Mouse (Mus musculus): ENCODE measurements at regions not wholly inside any gene's neighbourhood (a gene's known extent, or its start where the extent isn't known, plus 50 kb on each side); places are given as distances from the start of the nearest gene placed in this dataset.

DNA sequence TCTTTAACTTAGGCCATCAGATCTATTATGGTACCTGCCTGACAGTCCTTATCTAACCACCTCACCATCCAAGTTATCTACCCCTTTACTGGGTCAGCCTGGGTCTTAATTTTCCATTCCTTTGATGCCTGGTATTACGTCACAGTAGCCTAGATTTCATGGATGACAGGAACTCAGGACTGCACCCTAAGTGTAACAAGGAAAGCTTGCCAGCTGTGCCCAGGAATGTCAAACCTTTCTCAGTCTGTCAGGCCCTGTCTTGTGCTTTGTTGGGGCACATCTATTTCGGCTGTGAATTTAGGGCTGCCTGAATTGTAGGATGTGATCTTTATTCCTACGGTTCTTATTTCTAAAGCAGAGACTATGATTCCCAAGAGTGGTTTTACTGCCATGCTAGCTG, 94.6 kb upstream of the Arhgap5 start:
- ATAC-seq (ENCODE audit: low FRiP score, low read depth) = no peak

DNA sequence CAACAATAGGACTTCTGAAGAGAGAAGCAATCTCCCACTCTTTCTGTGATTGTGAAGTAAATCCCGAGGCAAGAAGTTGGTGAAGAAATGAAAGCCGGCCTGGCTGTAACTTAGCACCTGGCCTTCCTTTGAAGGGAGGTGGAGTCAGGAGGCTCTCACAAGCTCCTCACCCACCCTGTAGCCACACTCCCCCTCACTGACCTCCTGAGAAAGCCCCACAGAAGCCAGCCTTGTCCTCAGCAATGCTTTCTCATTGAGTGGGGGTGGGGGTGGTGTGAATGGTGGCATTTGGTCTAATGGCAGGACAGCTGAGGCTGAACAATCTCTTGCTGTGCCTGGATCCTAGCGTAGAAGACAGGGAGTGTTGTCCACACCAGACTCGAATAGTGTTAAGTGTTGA, 91.6 kb upstream of the Arhgap5 start:
- ATAC-seq (ENCODE audit: low FRiP score, low read depth) = no peak
- H3K27me3 ChIP-seq = no peaks in the 10 kb centered on the region
- WGBS = 63% methylated on average over 4 of the region's 4 CpGs
- H3K4me1 ChIP-seq = peaks cover 18% of the 10 kb centered on the region
- no peaks in the 10 kb centered on the region for H3K9me3 ChIP-seq
- H3K4me3 ChIP-seq = no peak overlapping the region
- H3K9ac ChIP-seq = no peak overlapping the region
- no peak overlapping the region for H3K27ac ChIP-seq
- no peak overlapping the region for H3K4me2 ChIP-seq (replicated peaks)
- no peaks in the 10 kb centered on the region for H3K36me3 ChIP-seq

More for the DNA sequence above, 94.6 kb upstream of the Arhgap5 start:
- Histone ChIP-seq H3K9me3 (no peaks in the 10 kb centered on the region), H3K9ac (no peak overlapping the region), H3K4me2 (replicated peaks) (no peak overlapping the region), H3K27ac (no peak overlapping the region), H3K4me3 (no peak overlapping the region), H3K36me3 (no peaks in the 10 kb centered on the region), H3K27me3 (no peaks in the 10 kb centered on the region), H3K4me1 (peaks cover 18% of the 10 kb centered on the region)
- 80% methylated on average over 3 of the region's 3 CpGs for WGBS

DNA sequence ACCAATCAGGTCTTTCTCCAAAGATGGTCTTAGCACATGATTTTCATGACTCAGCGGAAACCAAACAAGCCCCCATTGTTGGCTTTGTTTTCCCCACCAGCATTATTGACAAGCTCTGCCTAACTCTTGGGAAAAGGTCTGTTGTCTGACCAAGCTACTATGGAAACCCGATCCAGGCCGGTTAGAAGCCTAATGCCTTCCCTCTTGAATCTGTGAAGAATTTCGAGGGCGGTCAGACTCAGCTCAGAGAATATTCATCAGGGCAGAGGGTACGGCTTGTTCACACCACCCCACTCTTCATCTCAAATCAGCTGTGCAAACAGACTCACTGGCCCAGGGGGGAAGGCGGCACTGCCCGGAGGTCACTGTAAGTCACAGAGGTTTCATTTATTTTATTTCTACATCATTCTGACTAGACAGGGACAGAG, 90.7 kb upstream of the Arhgap5 start:
- Histone ChIP-seq H3K4me1 (peaks cover 18% of the 10 kb centered on the region), H3K27ac (no peak overlapping the region; the same call in 1 of the 2 replicates), H3K27me3 (no peaks in the 10 kb centered on the region), H3K36me3 (no peaks in the 10 kb centered on the region), H3K4me2 (replicated peaks) (peak overlapping the region; percentile 25; the same call in 1 of the 2 replicates), H3K4me3 (no peak overlapping the region), H3K9ac (no peak overlapping the region), H3K9me3 (no peaks in the 10 kb centered on the region)
- WGBS = 38% methylated on average over 8 of the region's 8 CpGs
- no peak for ATAC-seq (ENCODE audit: low FRiP score, low read depth)

DNA sequence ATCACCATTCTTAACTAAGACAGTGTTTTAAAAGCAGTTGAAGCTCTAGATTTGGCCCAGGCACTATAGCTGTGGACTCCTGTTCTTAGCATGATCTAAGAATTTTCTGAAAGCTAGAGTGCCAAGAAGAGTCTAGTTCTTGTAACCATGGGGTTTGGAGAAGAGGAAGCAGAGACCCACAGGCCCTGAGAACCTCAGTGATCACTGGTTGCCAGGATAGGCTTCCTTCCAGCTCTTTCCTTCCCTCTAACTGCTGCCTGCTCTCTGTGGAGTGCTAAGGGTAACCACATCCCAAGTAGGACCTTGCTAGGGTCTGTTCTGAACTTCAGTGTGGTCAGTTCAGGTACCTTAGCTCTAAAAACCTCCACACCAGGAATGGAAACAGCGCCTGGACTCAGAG, 81.0 kb upstream of the Arhgap5 start:
- no peaks in the 10 kb centered on the region for H3K4me1 ChIP-seq
- no peak overlapping the region for H3K4me3 ChIP-seq
- no peaks in the 10 kb centered on the region for H3K27me3 ChIP-seq
- H3K9me3 ChIP-seq = no peaks in the 10 kb centered on the region
- 90% methylated on average over 1 of the region's 1 CpGs for WGBS
- no peak overlapping the region for H3K27ac ChIP-seq
- ATAC-seq (ENCODE audit: low FRiP score, low read depth) = no peak
- H3K36me3 ChIP-seq = no peaks in the 10 kb centered on the region
- no peak overlapping the region for H3K9ac ChIP-seq
- H3K4me2 ChIP-seq (replicated peaks) = no peak overlapping the region

DNA sequence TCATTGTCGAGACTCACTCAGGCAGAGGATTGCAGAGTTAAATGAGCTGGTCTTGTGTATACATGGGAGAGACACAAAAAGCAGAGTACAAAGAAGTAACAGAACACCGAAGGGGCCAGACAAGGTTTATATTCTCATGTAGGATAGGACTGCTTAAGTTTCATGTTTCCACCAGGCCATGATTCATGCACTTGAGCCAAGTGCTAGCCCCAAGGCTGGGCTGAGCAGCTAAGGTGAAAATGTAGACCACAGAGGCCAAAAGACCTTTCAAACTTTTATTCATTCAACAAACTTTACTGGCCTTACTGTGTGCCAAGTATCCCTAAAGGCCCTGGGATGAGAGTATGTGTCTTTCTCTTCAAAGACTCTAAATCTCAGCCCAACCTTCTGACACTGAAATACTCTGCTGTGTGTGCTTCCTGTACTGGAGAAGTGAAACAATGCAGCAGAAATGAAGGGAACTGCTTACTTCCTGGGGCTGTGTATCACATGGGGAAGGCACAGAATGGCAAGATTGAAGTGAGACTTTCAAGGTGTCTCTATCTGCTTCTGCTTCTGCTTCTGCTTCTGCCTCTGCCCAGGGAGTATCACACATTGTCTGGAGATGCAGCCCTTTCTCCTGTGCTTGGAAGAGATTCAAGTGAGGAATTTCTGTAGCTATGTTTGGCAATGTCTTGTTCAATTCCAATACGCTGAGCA, 79.3 kb upstream of the Arhgap5 start:
- WGBS = 78% methylated on average over 3 of the region's 3 CpGs
- Histone ChIP-seq H3K27me3 (no peaks in the 10 kb centered on the region), H3K27ac (no peak overlapping the region), H3K36me3 (no peaks in the 10 kb centered on the region), H3K4me2 (replicated peaks) (no peak overlapping the region), H3K4me1 (no peaks in the 10 kb centered on the region), H3K9me3 (no peaks in the 10 kb centered on the region), H3K4me3 (no peak overlapping the region), H3K9ac (no peak overlapping the region)
- no peak for ATAC-seq (ENCODE audit: low FRiP score, low read depth)

DNA sequence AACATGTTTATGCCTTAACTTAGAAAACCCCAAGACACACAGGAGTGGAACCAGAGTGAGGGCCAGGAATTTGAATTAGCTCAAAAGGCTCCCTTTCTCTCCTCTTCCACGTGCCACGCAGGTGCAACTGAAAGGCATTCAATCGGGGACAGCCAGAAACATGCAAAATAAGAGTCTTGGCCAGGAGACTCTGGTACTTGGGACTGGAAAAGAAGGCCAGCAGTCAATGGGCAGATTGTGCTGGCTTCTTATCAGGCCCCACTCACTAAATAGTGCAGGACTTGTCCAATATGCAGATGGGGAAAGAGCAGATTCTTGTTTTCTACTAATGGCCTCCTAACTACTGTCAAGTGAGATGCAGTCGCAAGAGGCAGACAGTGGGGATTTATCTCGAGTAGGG, 73.8 kb upstream of the Arhgap5 start:
- no peaks in the 10 kb centered on the region for H3K27me3 ChIP-seq
- no peak overlapping the region for H3K4me3 ChIP-seq
- no peak for ATAC-seq (ENCODE audit: low FRiP score, low read depth)
- H3K9me3 ChIP-seq = no peaks in the 10 kb centered on the region
- whole genome bisulfite sequencing = 76% methylated on average over 5 of the region's 5 CpGs
- no peak overlapping the region for H3K4me2 ChIP-seq (replicated peaks)
- H3K4me1 ChIP-seq = no peaks in the 10 kb centered on the region
- H3K36me3 ChIP-seq = no peaks in the 10 kb centered on the region
- H3K9ac ChIP-seq = no peak overlapping the region
- H3K27ac ChIP-seq = no peak overlapping the region

DNA sequence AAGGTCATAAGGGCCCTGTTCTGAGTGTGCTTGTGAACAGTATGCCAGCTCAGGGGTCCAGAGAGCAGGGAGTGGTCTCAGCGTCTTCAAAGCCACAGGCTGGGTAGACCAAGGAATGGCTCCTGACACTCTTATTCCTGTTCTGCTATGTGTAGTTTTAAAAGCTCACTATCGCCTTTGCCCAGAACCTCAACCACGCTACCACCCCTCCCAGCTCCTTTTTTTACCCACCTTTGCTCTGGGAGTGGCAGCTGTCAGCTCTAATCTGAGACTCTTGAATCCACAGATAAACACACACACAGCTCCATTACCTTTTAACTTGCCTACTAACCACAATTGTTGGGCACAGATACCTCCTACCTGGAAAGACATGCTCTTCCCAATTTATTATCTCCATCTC, 71.8 kb upstream of the Arhgap5 start:
- ATAC-seq (ENCODE audit: low FRiP score, low read depth) = no peak
- no peaks in the 10 kb centered on the region for H3K4me1 ChIP-seq
- no peak overlapping the region for H3K9ac ChIP-seq
- no peaks in the 10 kb centered on the region for H3K36me3 ChIP-seq
- H3K27ac ChIP-seq = no peak overlapping the region
- 85% methylated on average over 3 of the region's 3 CpGs for WGBS
- H3K4me2 ChIP-seq (replicated peaks) = no peak overlapping the region
- no peaks in the 10 kb centered on the region for H3K27me3 ChIP-seq
- H3K9me3 ChIP-seq = no peaks in the 10 kb centered on the region
- H3K4me3 ChIP-seq = no peak overlapping the region

DNA sequence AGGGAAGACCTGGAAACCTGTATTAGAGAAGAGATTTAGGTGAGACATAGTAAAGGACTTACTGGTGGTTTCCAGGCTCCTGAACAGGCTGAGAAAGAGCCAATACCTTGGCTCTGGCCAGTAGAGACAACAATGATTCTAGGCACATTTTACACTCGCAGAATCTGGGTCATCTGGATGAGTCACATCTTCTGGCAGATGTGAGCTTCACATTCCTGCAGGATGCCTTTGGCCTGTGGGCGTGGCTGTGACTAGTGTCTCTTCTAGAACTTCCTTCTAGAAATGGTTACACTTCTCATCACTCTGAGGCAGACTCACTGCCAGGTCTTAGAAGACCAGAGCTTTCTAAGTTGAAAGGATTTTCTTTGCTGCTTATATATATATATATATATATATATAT, 69.8 kb upstream of the Arhgap5 start:
- H3K27me3 ChIP-seq = no peaks in the 10 kb centered on the region
- H3K36me3 ChIP-seq = no peaks in the 10 kb centered on the region
- H3K4me3 ChIP-seq = no peak overlapping the region
- 66% methylated on average over 2 of the region's 2 CpGs for WGBS
- no peaks in the 10 kb centered on the region for H3K4me1 ChIP-seq
- H3K4me2 ChIP-seq (replicated peaks) = no peak overlapping the region
- no peak overlapping the region for H3K27ac ChIP-seq
- H3K9ac ChIP-seq = no peak overlapping the region
- H3K9me3 ChIP-seq = no peaks in the 10 kb centered on the region
- ATAC-seq (ENCODE audit: low FRiP score, low read depth) = no peak

DNA sequence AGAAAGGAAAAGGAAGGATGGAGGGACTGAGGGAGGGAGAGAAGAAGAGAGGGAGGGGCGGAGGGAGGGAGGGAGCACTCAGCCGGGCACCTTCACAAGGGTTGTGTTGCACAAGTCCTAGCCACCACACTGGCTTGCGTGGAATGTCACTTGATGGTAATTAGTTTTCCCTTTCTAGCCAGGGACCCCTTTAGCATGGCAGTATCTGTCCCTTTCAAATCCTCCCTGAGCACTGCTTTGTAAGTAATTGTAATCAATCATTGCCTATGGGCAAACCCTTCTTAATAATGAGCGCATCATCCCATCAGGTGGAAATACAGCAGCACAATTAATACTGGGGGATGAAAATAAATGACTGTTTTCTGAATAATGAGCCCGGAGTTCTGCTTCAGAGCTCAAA, 68.5 kb upstream of the Arhgap5 start:
- no peak for ATAC-seq (ENCODE audit: low FRiP score, low read depth)
- Histone ChIP-seq H3K4me2 (replicated peaks) (no peak overlapping the region), H3K27ac (no peak overlapping the region), H3K4me3 (no peak overlapping the region), H3K4me1 (no peaks in the 10 kb centered on the region), H3K9ac (no peak overlapping the region), H3K36me3 (no peaks in the 10 kb centered on the region), H3K27me3 (no peaks in the 10 kb centered on the region), H3K9me3 (no peaks in the 10 kb centered on the region)
- WGBS = 79% methylated on average over 5 of the region's 5 CpGs

DNA sequence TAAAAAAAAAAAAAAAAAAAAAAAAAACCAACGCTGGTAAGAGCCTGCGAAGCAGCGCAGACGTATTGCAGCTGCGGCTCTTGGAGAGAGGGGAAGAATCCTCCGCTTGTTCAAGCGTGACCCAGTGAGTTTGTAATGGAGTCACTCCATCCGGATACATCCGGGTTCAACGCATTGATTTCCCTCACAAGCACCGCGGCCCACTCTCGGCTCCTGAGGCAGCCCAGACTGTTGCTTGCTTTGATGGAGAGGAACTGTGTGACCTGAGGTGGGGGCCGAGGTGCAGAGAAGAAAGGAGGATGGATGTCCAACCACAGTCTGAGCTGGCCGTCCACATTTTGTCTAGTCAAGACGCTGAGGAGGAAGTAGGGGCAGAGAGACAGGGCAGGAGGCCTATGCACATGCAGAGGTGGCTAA, 68.0 kb upstream of the Arhgap5 start:
- Histone ChIP-seq H3K27me3 (no peaks in the 10 kb centered on the region), H3K4me2 (replicated peaks) (no peak overlapping the region), H3K4me3 (no peak overlapping the region), H3K27ac (no peak overlapping the region), H3K9me3 (no peaks in the 10 kb centered on the region), H3K36me3 (no peaks in the 10 kb centered on the region), H3K4me1 (0 out of 2 replicates have a peak, but pooled peaks cover under 1% of the 10 kb centered on the region), H3K9ac (no peak overlapping the region)
- 75% methylated on average over 16 of the region's 16 CpGs for WGBS
- ATAC-seq (ENCODE audit: low FRiP score, low read depth) = no peak

DNA sequence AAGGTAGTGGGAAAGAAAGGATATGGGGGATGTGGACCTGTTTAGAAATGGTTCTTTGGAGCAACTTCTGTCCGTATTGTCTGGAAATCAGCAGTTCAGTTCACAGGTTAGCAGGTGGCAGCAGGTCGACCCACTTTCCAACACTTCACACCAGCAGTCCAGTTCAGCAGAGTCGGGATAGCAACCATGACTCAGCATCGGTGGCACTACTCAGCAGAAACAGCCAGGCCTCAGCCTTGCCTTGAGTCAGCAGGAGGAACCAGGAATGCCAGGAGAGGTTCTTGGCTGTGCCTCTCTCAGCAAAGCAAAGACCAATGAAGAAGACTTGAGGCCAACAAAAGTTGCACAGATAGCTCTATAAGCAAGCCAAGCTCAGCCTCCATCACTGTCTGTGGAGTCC, 66.8 kb upstream of the Arhgap5 start:
- no peak overlapping the region for H3K9ac ChIP-seq
- H3K4me3 ChIP-seq = no peak overlapping the region
- H3K36me3 ChIP-seq = no peaks in the 10 kb centered on the region
- WGBS = 93% methylated on average over 4 of the region's 4 CpGs
- ATAC-seq (ENCODE audit: low FRiP score, low read depth) = no peak
- H3K9me3 ChIP-seq = no peaks in the 10 kb centered on the region
- H3K27me3 ChIP-seq = no peaks in the 10 kb centered on the region
- no peak overlapping the region for H3K4me2 ChIP-seq (replicated peaks)
- no peak overlapping the region for H3K27ac ChIP-seq
- H3K4me1 ChIP-seq = peaks cover 5% of the 10 kb centered on the region

DNA sequence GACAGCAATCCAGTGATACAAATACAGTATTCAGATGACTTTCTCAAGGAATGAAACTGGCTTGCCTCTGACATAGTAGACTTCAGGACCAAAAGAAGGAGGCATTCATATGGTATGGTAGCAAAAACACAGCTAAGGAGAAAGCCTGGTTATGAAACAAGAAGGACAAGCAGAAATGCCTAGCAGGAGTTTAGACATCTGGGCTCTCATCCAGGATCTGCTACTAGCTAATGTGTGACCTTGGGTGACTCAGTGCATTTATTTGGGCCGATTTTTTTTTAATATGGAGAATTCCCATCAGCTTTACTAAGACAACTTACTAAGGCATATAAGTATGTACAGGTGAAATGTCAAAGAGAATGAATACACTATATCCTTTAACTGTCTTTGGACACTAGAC, 64.5 kb upstream of the Arhgap5 start:
- ATAC-seq (ENCODE audit: low FRiP score, low read depth) = no peak
- H3K4me2 ChIP-seq (replicated peaks) = no peak overlapping the region
- H3K36me3 ChIP-seq = no peaks in the 10 kb centered on the region
- no peak overlapping the region for H3K4me3 ChIP-seq
- 86% methylated on average over 1 of the region's 1 CpGs for WGBS
- no peaks in the 10 kb centered on the region for H3K27me3 ChIP-seq
- no peak overlapping the region for H3K27ac ChIP-seq
- H3K9ac ChIP-seq = no peak overlapping the region
- no peaks in the 10 kb centered on the region for H3K9me3 ChIP-seq
- peaks cover 5% of the 10 kb centered on the region for H3K4me1 ChIP-seq

DNA sequence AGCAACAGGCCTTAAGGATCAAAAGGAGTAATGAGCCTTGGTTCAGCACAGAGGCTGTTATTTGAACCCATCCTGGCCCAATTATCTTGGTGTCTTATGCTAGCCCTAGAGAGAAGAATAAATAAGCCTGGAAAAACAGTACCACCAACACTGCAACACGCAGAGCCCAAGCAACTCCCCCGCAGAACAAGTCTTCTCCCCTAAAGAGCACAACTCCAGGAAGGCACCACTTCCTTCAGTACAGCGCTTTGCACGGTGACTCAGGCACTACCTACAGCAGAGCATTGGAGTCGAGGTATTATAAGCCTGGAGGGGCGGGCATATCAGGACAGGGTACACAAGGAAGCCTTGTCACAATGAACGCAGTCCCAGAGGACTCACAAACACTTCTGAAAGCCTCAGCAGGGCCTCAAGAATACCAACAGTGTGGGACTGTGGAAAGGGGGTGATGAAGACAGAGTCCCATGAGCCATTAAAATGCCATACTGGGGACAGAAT, 62.9 kb upstream of the Arhgap5 start:
- ATAC-seq (ENCODE audit: low FRiP score, low read depth) = no peak
- Histone ChIP-seq H3K27me3 (no peaks in the 10 kb centered on the region), H3K4me3 (no peak overlapping the region), H3K36me3 (no peaks in the 10 kb centered on the region), H3K9ac (no peak overlapping the region), H3K27ac (no peak overlapping the region), H3K4me1 (peaks cover 5% of the 10 kb centered on the region), H3K9me3 (no peaks in the 10 kb centered on the region), H3K4me2 (replicated peaks) (no peak overlapping the region)
- WGBS = 64% methylated on average over 7 of the region's 7 CpGs
